Mouse (Mus musculus) gastrocnemius, adult 18-20 months (tissue): ENCODE measurements around the gene Pdzrn3. TPM values are rescaled to one million over a fixed set of nuclear protein-coding genes. Genes with fewer than 3 reads are reported as not detected.

Experiments
- DNase-seq: peaks from one replicate; pipeline ENCODE4 v3.0.0; 2021; ENCODE audit warnings: low spot score
- total RNA-seq, 2 experiments: library from RNA; stranded (reverse); gene quantifications; 2 replicates each; pipeline ENCODE4 v1.2.3; 2021

The Pdzrn3 gene
- total RNA-seq, 2 experiments from 2014 or later, result 122 to 135 TPM

GRCm38 (mm10) chr6:101372982-101373381 is 4.7 kb downstream of the Pdzrn3 start:
- no peak for DNase-seq

GRCm38 (mm10) chr6:101366809-101367602 is 10.7 kb downstream of the Pdzrn3 start:
- no peak for DNase-seq

GRCm38 (mm10) chr6:101365795-101366194 is 11.9 kb downstream of the Pdzrn3 start:
- DNase-seq, result no peak

DNA sequence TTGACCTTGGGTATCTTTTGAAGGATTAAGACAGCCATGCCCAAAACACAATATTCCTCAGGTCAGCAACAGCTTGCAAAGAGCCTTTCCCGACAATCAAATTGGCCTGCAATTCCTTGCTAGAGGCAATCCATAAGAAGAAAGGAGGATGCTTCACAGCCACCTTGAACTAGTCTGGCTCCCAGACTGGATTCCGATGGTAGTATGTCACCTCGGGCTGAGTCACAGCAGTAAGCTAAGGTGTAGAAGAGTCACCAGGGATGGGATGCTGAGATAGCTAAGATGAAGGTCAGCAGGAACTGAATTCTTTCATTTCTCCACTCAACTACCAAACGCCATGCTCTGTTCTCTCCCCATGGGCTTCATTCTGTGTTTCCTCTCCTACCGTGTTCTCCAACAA is 13.8 kb downstream of the Pdzrn3 start:
- DNase-seq, result no peak

GRCm38 (mm10) chr6:101362728-101363127 is 15.0 kb downstream of the Pdzrn3 start:
- DNase-seq, result no peak

DNA sequence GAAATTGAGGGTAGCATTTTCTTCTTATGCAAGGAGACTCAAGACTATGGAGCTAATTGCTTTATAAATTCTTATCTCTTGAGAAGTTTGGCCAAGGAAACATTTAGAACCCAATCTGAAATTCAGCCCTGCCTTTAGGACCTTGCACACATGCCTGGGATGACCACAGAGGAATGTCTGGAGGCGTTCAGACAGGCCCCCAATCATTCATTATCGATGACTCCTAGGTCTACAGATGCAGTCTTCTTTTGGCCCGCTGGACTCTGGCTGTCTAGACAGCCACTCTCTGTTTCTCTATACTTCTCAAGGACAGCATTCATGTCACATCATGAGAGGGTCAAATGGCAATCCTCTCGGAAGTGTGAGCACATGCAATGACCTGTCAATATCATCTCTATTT is 15.4 kb downstream of the Pdzrn3 start:
- DNase-seq, result no peak

GRCm38 (mm10) chr6:101360211-101360737 is 17.4 kb downstream of the Pdzrn3 start:
- no peak for DNase-seq

DNA sequence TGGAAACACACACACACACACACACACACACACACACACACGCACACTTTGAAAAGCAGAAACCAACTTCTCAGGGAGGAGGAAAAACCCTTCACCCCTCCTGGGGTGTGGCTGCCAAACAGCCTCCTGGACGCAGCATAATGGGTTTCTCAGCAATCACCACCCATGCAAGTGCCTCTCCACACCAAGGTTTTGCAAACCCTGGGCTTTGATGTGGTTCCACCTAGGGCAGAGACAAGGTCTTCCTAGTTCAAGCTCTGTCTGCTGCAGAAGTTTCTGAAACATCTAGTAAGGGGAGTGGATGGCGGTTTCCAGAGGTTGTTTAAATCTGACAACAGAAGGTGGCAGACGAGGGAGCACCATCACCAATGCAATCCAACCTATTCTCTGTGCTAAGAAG is 18.1 kb downstream of the Pdzrn3 start:
- no peak for DNase-seq

- DNase-seq, result no peak
These were observed 22.8 kb downstream of the Pdzrn3 start for GRCm38 (mm10) chr6:101354887-101355286.

DNA sequence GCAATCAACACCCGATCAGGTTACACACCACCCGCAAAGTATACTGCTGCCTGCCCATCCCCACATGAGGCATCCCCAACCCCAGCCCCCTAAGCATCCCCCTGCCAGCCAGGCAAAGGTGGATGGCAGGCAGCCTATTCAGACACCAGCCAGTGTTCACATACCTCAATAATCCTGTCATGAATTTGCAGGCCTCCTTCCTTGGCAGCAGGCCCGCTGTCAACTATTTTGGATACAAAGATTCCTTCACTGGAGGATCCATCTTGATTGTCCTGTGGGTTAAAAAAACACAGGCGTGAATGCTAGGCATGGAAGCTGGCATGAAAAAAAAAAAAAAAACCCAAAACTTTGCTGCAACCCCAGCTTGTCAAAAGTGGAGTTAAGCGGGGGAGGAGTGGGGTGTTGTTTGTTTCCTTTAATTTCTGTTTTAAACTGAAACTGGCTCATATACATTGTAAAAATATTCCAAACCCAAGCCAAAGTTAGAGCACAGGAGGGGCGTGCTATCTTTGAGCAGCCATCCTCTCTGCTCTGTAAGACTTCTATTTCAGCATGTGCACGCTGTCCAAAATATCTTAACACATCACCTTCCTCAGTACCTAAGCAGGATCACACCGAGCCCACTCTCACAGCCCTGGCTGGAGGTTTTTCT is 23.3 kb downstream of the Pdzrn3 start:
- no peak for DNase-seq

DNA sequence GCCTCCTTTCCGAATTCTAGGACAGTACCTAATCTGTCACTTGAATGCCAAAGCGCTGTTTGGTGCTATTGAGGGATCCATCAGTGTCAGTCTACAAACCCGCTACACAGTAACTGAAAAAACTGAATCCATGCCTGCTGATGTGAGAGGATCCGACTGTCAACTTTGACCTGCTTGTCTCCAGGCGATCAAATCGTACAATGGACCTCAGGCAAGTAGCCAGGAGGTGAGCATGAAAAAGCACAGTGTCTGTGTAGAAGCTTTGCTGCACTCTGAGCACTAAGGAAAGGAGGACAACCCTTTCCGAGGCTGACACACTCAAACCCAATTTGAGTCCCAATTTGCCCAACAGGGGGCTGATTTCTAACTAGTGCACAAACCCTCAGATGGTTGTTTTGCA is 24.0 kb downstream of the Pdzrn3 start:
- no peak for DNase-seq

GRCm38 (mm10) chr6:101352626-101353025 is 25.1 kb downstream of the Pdzrn3 start:
- no peak for DNase-seq

GRCm38 (mm10) chr6:101351100-101351499 is 26.6 kb downstream of the Pdzrn3 start:
- no peak for DNase-seq

DNA sequence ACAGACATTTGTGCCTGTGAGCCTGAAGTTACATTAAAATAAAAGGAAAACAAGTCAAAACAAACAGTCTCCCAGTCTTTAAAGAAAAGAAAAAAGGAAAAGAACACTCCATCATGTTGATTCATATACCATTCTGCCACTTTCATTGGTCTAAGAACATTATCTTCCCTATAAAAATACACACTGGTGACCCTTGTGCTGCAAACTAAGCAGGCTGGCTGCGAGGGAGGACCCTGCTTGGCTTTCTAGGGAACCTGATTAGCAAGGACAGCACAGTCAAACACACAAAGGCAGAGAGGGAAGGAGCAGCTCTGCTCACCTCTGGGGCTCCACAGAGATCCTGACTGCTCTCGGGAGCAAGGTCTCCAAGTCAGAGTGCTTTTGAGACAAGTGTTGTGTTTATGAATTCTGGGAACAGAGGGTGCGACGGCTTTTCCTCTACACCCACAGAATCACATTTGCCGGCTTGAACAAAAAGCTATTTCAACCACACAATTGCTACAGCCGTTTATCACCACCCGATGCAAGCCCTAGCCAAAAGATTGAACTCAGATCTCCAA is 27.2 kb downstream of the Pdzrn3 start:
- no peak for DNase-seq

GRCm38 (mm10) chr6:101348496-101348895 is 29.2 kb downstream of the Pdzrn3 start:
- DNase-seq, result no peak

DNA sequence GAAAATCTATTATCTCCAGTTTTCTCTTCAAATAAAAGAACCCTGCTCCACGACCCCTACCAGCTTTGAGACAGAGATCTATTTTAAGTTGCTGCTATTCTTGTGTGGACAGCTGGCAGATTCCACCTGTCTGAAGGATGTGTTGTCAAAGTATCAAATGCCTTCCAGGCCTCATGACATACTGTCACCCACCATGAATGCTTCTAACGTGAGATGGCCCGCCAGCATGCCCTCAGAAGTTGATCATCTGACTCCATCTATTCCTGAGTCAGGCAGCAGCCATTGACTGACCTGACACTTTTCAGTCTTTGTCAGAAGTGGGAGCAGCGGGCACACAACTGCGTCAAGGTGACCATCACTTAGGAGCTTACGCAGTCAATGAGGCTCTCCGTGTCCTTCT is 37.6 kb downstream of the Pdzrn3 start:
- DNase-seq, result peak; percentile 82

DNA sequence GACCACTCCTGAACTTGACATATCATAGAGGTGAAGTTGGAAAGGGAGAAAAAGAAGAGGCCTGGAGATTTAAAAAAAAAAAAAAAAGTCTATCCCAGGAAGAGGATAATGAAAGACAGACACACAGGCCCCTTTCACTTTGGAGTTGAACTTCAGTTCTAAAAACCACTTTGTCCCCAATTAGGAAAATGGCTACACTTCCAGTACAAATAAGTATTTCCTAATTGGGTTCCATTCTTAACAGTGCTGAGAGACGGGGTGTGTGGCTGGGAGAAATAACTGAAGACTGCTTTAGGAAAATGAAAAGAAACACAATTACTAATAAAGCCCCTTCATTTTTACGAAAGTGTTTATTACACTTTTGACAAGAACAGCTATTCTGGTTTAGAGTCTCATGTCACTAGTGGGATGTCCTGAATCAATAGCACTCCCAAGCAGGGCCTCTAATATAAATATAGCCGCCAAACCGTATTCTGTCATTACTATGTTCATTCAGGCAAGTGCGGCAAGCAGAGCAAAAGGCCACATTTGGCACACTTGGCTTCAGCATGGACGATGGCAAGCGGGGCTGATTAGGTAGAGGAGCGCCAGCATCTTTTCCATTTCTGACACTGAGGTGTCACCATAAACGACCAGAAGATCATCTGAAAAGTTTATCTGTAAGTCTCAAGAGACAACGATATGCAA is 39.7 kb downstream of the Pdzrn3 start:
- no peak for DNase-seq

DNA sequence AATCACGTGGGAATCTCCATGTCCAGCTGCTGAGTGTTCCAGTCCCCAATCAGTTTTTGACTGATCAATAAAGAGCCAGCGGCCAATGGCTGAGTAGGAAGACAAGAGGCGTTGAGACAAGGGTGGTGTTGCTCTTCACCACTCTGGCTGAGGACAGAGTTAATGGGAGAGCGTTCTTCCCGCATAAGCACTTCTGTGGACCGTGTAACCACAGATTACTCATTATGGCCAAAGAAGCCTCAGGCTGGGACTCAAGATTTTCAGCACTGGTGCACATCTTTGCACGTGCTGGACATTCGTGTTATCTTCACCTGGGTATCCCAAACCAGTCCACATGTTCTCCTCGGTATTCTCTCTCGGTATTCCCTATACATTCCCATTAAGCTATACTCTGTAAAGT is 41.0 kb downstream of the Pdzrn3 start:
- DNase-seq, result no peak

- no peak for DNase-seq
These were observed 42.0 kb downstream of the Pdzrn3 start for GRCm38 (mm10) chr6:101335744-101336143.

GRCm38 (mm10) chr6:101334495-101334894 is 43.2 kb downstream of the Pdzrn3 start:
- DNase-seq, result no peak

DNA sequence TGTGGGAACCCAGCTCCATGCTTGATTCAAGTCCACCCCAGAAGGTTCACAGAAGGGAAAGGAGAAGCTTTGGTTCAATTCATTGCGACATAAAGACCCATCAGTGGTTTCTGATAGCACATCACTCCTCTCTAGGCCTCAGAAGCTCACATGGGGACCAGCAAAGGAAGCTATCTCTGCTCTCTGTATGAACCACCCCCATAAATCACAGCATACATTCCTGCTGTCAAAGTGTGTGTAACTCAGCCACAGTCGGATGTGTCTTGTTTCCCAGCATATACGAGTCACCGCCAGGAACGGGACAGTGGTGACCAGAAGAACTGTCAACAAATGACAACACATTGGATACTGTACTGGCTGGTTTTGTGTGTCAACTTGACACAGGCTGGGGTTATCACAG is 47.3 kb downstream of the Pdzrn3 start:
- peak; percentile 53 for DNase-seq

GRCm38 (mm10) chr6:101329499-101329898 is 48.2 kb downstream of the Pdzrn3 start:
- no peak for DNase-seq
